Mouse (Mus musculus): Measurements from ENCODE around the gene Gm11563. TPM values are rescaled to one million over a fixed set of nuclear protein-coding genes. Genes with fewer than 3 reads are reported as not detected.

The Gm11563 gene
- not detected for total RNA-seq (2023)

DNA sequence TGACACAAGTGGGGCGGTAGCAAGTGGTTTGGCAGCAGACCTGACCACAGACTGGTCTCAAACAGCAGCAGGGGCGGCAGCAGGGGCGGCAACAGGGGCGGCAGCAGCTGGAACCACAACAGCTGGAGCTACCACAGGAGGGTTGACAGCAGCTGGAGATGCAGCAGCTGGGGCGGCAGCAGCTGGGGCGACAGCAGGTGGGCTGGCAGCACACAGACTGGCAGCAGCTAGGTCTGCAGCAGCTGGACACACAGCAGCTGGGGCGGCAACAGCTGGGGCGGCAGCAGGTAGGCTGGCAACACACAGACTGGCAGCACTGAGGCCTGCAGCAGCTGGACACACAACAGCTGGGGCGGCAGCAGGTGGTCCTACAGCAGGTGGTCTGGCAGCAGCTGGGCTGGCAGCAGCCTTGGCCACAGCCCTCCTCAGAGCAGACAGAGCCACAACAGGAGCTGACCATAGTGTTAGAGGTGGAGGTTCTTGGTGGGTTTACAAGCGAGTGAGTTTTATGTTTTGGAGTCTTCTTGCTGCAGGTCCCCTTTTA, at the start of gene Gm11563:
Gene Gm11563, minus strand, starts transcription at position 494 of the 544 bp plus-strand sequence.

DNA sequence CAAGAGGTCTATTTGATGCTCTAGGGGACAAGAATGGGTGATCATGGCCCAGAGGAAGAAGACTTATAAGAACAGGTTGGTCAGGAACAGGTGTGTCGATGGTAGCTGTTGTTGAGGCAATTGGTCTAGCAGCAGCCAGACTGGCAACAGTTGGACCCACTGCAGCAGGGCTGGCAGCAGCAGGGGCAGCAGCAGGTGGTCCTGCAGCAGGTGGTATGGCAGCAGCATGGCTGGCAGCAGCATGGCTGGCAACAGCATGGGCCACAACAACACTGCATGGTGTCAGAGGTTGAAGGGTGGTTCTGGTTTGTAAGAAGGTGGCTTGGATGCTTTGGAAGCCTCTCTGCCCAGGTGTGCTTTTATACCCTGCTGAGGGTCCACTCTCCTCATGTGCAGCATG, 31.7 kb upstream of the Gm11563 start, which contains the start of gene Gm14190:
Gene Gm14190, minus strand, starts transcription at position 278 of the 400 bp plus-strand sequence.

DNA sequence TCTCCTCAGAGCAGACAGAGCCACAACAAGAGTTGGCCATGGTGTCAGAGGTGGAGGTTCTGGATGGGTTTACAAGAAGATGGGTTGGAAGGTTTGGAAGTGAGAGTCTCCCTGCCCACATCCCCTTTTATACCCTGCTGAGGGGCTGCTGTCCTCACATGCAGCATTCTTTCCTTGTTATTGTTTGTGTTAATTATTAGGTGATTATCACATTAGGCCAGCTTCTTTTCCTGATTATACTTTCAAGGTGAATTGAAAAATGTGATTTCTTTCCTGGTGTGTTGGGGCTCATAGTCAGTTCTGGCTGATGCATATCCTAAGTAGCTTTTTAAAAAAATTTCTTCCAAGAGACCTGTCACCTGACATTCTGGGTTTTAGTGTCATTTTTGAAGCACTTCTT, 7.1 kb upstream of the Gm11563 start, which contains the start of gene Krtap4-6:
Gene Krtap4-6, minus strand, starts transcription at position 101 of the 400 bp plus-strand sequence.

DNA sequence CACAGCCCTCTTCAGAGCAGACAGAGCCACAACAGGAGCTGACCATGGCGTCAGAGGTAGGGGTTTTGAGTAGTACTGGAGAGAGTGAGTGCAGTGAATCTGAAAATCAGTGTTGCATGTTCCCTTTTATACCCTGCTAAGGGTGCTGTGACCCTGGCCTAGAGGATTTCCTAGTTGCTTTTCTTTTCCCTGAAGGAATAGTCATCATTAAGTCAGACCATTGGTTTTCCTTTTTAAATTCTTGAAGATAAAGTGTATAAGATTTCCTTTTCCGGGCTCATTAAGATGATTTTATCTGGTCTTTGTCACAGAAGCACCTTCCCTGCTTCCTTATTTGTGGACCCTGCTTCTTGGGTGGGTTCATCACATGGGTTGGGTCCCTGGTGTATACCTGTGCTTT, 8.6 kb downstream of the Gm11563 start, which contains the start of gene Gm11555:
Gene Gm11555, minus strand, starts transcription at position 101 of the 400 bp plus-strand sequence.

DNA sequence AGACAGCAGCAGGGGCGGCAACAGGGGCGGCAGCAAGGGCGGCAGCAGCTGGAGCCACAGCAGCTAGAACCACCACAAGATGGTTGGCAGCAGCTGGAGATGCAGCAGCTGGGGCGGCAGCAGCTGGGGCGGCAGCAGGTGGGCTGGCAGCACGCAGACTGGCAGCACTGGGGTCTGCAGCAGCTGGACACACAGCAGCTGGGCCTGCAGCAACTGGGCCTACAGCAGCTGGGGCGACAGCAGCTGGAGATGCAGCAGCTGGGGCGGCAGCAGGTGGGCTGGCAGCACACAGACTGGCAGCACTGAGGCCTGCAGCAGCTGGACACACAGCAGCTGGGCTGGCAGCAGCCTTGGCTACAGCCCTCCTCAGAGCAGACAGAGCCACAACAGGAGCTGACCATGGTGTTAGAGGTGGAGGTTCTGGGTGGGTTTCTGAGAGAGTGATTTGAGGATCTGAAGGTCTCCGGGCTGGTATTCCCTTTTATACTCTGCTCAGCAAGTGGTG, 15.1 kb downstream of the Gm11563 start, which contains the start of gene Krtap4-7:
Gene Krtap4-7, minus strand, starts transcription at position 455 of the 505 bp plus-strand sequence.

DNA sequence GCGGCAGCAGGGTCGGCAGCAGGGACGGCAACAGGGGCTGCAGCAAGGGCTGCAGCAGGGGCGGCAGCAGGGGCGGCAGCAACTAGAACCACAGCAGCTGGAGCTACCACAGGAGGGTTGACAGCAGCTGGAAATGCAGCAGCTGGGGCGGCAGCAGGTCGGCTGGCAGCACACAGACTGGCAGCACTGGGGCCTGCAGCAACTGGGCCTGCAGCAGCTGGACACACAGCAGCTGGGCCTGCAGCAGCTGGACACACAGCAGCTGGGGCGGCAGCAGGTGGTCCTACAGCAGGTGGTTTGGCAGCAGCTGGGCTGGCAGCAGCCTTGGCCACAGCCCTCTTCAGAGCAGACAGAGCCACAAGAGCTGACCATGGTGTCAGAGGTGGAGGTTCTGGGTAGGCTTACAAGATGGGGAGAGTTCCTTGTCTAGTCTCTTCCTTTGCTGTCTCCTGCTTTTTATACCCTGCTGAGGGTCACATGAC, 24.1 kb downstream of the Gm11563 start, which contains the start of gene Krtap4-2:
Gene Krtap4-2, minus strand, starts transcription at position 432 of the 482 bp plus-strand sequence.

DNA sequence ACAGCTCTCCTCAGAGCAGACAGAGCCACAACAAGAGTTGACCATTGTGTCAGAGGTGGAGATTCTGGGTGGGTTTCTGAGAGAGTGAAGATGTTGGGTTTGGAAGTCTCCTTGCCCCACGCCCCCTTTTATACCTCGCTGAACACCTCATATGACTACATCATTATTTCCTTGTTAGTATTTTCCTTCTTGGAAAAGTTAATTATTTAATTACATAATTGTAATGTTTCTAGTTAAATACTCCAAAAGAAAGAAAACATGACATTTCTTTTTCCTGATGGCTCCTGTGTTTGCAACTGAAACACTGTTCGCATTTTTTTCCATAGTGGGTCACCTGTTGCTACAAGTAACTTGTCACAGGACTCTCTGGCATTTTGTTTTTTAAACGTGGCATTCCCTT, 30.6 kb downstream of the Gm11563 start, which contains the start of gene Krtap4-1:
Gene Krtap4-1, minus strand, starts transcription at position 101 of the 400 bp plus-strand sequence.

DNA sequence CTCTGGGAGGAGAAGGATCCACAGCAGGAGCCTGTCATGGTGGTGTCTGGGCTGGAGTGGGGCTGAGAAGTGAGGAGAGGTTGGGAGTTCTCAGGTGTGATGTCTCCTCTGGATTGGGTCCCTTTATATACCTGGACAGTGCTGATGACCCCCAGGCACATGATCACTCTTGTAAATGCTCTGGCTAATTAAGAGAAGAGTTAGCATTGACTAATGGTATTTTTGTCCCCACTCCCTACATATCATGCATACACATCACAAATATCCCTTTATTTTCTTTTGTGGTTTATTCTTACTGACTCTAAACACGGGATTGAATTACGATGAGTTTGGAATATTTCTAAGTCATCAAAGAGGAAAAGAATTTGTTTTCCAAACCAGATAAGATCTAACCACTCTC, 38.4 kb downstream of the Gm11563 start, which contains the start of gene Gm11562:
Gene Gm11562, minus strand, starts transcription at position 101 of the 400 bp plus-strand sequence.

DNA sequence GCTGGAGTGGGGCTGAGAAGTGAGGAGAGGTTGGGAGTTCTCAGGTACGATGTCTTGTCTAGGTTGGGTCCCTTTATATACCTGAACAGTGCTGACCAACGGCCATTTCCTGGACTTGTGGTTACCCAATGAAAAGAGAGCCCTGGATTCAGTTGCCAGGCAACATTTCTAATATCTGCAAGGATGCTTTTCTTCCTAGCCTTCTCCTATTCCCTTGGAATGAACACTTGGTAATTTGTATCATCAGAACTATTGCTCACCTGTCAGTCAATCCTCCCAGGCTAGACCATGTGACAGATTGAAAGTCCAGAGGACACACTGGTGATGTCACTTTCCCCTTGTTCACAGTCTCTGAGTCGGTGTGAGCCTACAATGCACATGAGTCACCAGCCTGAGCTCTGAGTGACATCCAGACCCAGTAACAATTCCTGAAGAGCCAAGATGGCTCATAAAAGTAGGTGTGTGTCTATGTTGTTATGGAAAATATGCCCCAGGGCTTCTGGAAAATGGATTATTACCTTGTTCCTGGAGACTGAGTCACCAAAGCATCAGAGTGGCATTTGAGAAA, 43.9 kb downstream of the Gm11563 start, which contains the start of gene Krtap2-4:
Gene Krtap2-4, minus strand, starts transcription at position 51 of the 568 bp plus-strand sequence.

DNA sequence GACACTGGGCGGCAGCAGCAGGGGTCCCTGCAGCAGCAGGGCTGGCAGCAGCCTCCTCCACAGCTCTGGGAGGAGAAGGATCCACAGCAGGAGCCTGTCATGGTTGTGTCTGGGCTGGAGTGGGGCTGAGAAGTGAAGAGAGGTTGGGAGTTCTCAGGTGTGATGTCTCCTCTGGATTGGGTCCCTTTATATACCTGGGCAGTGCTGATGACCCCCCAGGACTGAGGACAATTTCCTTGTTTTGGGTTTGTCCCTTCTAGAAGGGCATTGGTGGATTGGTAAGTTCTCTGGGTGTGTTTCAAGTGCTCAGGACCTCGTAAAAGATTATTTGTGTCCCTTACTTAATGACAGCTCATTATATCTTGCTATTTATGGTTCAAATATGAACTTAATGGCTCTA, 48.7 kb downstream of the Gm11563 start, which contains the start of gene Gm11937:
Gene Gm11937, minus strand, starts transcription at position 101 of the 400 bp plus-strand sequence.

Other genes with a start within 250 kb of the Gm11563 start
- gene Krt12, start 236.7 kb downstream of the Gm11563 start, total RNA-seq (2023): not detected
- not detected for gene Krt20, start 220.8 kb downstream of the Gm11563 start, total RNA-seq (2023)
- gene Krt23, start 165.8 kb downstream of the Gm11563 start, total RNA-seq (2023): not detected
- not detected for gene Krt39, start 137.6 kb downstream of the Gm11563 start, total RNA-seq (2023)
- gene Krt40, start 115.8 kb downstream of the Gm11563 start, total RNA-seq (2023): not detected
- gene Krtap3-3, start 108.1 kb downstream of the Gm11563 start, total RNA-seq (2023): not detected
- gene Krtap3-2, start 102.1 kb downstream of the Gm11563 start, total RNA-seq (2023): not detected
- not detected for gene Gm11939, start 99.5 kb downstream of the Gm11563 start, total RNA-seq (2023)
- not detected for gene Krtap3-1, start 92.3 kb downstream of the Gm11563 start, total RNA-seq (2023)
- not detected for gene Krtap1-5, start 77.9 kb downstream of the Gm11563 start, total RNA-seq (2023)
- not detected for gene Krtap1-4, start 75.3 kb downstream of the Gm11563 start, total RNA-seq (2023)
- gene Krtap1-3, start 67.6 kb downstream of the Gm11563 start, total RNA-seq (2023): not detected
- gene Krtap9-3, start 60.9 kb downstream of the Gm11563 start, total RNA-seq (2023): not detected
- gene Gm11938, start 55.7 kb downstream of the Gm11563 start, total RNA-seq (2023): not detected
- gene Gm11937, start 48.8 kb downstream of the Gm11563 start, total RNA-seq (2023): not detected
- gene Krtap2-4, start 44.1 kb downstream of the Gm11563 start, total RNA-seq (2023): not detected
- gene Gm11562, start 38.5 kb downstream of the Gm11563 start, total RNA-seq (2023): not detected
- gene Krtap4-1, start 30.7 kb downstream of the Gm11563 start, total RNA-seq (2023): not detected
- gene Krtap4-2, start 23.9 kb downstream of the Gm11563 start, total RNA-seq (2023): not detected
- not detected for gene Krtap4-7, start 14.9 kb downstream of the Gm11563 start, total RNA-seq (2023)
- gene Gm11555, start 8.7 kb downstream of the Gm11563 start, total RNA-seq (2023): not detected
- gene Krtap4-6, start 7.0 kb upstream of the Gm11563 start, total RNA-seq (2023): not detected
- gene Gm14190, start 31.8 kb upstream of the Gm11563 start, total RNA-seq (2023): not detected
- not detected for gene Gm14180, start 75.3 kb upstream of the Gm11563 start, total RNA-seq (2023)
- not detected for gene Gm11595, start 114.0 kb upstream of the Gm11563 start, total RNA-seq (2023)
- not detected for gene Krtap4-8, start 121.7 kb upstream of the Gm11563 start, total RNA-seq (2023)
- gene Krtap4-9, start 126.2 kb upstream of the Gm11563 start, total RNA-seq (2023): not detected
- not detected for gene Gm11596, start 134.5 kb upstream of the Gm11563 start, total RNA-seq (2023)
- not detected for gene Gm11569, start 140.0 kb upstream of the Gm11563 start, total RNA-seq (2023)
- not detected for gene Gm11554, start 145.5 kb upstream of the Gm11563 start, total RNA-seq (2023)
- not detected for gene Krtap4-13, start 150.9 kb upstream of the Gm11563 start, total RNA-seq (2023)
- gene Gm11564, start 156.7 kb upstream of the Gm11563 start, total RNA-seq (2023): not detected
- not detected for gene 2300003K06Rik, start 179.1 kb upstream of the Gm11563 start, total RNA-seq (2023)
- not detected for gene Krtap4-16, start 192.6 kb upstream of the Gm11563 start, total RNA-seq (2023)
- not detected for gene Gm11568, start 199.0 kb upstream of the Gm11563 start, total RNA-seq (2023)
- gene Gm11559, start 205.5 kb upstream of the Gm11563 start, total RNA-seq (2023): not detected
- gene Krtap9-1, start 214.4 kb upstream of the Gm11563 start, total RNA-seq (2023): not detected
- not detected for gene Gm11567, start 220.2 kb upstream of the Gm11563 start, total RNA-seq (2023)
- not detected for gene Krtap31-1, start 249.0 kb upstream of the Gm11563 start, total RNA-seq (2023)

All from neutrophil, adult 83 days (primary cell).